ENCODE assay signal across 18 mouse cellular contexts in genomic region chr6:18674584-18675250, GRCm38 (mm10).
"Had no signal": no experiment of that assay in that cellular context is flagged by ENCODE, and none has a peak within 500 bp of the region (broad histone marks: within the 10 kb centered on the region; RNA-seq: fewer than 3 reads in every experiment).

No protein-coding gene starts in this region.

- H3K27ac ChIP-seq: midbrain, embryonic 10.5 days; midbrain, embryonic 12.5 days; neural tube, embryonic 13.5 days; neural tube, embryonic 15.5 days had no signal

- H3K9me3 ChIP-seq: midbrain, embryonic 10.5 days; midbrain, embryonic 12.5 days; neural tube, embryonic 13.5 days; neural tube, embryonic 15.5 days had no signal

- H3K36me3 ChIP-seq: midbrain, embryonic 10.5 days; midbrain, embryonic 12.5 days; neural tube, embryonic 13.5 days; neural tube, embryonic 15.5 days had no signal

- H3K4me3 ChIP-seq: midbrain, embryonic 10.5 days; midbrain, embryonic 12.5 days; myocyte; neural tube, embryonic 13.5 days; neural tube, embryonic 15.5 days had no signal

- H3K4me1 ChIP-seq: midbrain, embryonic 10.5 days; midbrain, embryonic 12.5 days; neural tube, embryonic 13.5 days; neural tube, embryonic 15.5 days had no signal

- H3K4me2 ChIP-seq: lung, embryonic 14.5 days; midbrain, embryonic 12.5 days; neural tube, embryonic 13.5 days; neural tube, embryonic 15.5 days had no signal

- ATAC-seq: midbrain, embryonic 16.5 days had no signal

- H3K27me3 ChIP-seq: midbrain, embryonic 12.5 days; neural tube, embryonic 13.5 days; neural tube, embryonic 15.5 days had no signal

- H3K9ac ChIP-seq: lung, embryonic 14.5 days; midbrain, embryonic 12.5 days; neural tube, embryonic 13.5 days; neural tube, embryonic 15.5 days had no signal

- DNase-seq: lung, embryonic 14.5 days; lung, postnatal 10 days; lung, postnatal 4 days; midbrain, embryonic 14.5 days; retina, postnatal 1 day; right cerebral cortex, adult 18-20 months; right cerebral cortex, postnatal 25 days; right cerebral cortex, postnatal 4 days; spleen, adult 18-20 months; thymus, adult 18-20 months; thymus, postnatal 14 days; thymus, postnatal 36 days had no signal
